Mouse (Mus musculus): ENCODE measurements around the gene Zmat5. TPM values are rescaled to one million over a fixed set of nuclear protein-coding genes. Genes with fewer than 3 reads are reported as not detected.

Zmat5 gene
- polyA plus RNA-seq (2014; fragmentation: Nextera tagmentation; extraction: Ambion mirVana) = 77.1 and 78.9 TPM in 2 replicates

GRCm38 (mm10) chr11:4704072-4704964 is at the start of gene Zmat5, which contains the start of gene Uqcr10:
Zmat5 (plus strand) TSS chr11:4704678.
Uqcr10 (minus strand) TSS chr11:4704342.
- peaks cover 9% of the 10 kb centered on the region for H3K36me3 ChIP-seq (ENCODE audit: control insufficient read depth, insufficient read depth, low read length)
- no peaks in the 10 kb centered on the region for H3K27me3 ChIP-seq (ENCODE audit: control insufficient read depth, insufficient read depth, low read length)
- under 1% methylated on average over 47 of the region's 47 CpGs for WGBS
- H3K4me3 ChIP-seq (ENCODE audit: low read depth, low read length) = peak within 1 kb of the TSS; percentile 88
- no peaks in the 10 kb centered on the region for H3K4me1 ChIP-seq (ENCODE audit: control insufficient read depth, insufficient read depth, low read length)
- DNase-seq (ENCODE audit: low spot score) (peak; percentile 91), ATAC-seq (ENCODE audit: insufficient number of reproducible peaks, low FRiP score, low TSS enrichment, low read depth) (peak; percentile 88)
- no peak within 1 kb of the TSS for H3K27ac ChIP-seq (replicated peaks; ENCODE audit: low read depth, low read length)
- no peaks in the 10 kb centered on the region for H3K9me3 ChIP-seq (ENCODE audit: control insufficient read depth, low read length)
- peak within 1 kb of the TSS; percentile 80 for H3K4me2 ChIP-seq (ENCODE audit: low read depth, severe bottlenecking)
- H3K9ac ChIP-seq (ENCODE audit: low read length) = peak within 1 kb of the TSS; percentile 87

- ATAC-seq (ENCODE audit: insufficient number of reproducible peaks, low FRiP score, low TSS enrichment, low read depth) = no peak
- Histone ChIP-seq H3K4me2 (ENCODE audit: low read depth, severe bottlenecking) (no peak overlapping the region), H3K9ac (ENCODE audit: low read length) (no peak overlapping the region), H3K36me3 (ENCODE audit: control insufficient read depth, insufficient read depth, low read length) (peaks cover 3% of the 10 kb centered on the region; the same call in 1 of the 2 replicates), H3K27ac (replicated peaks; ENCODE audit: low read depth, low read length) (no peak overlapping the region), H3K4me3 (ENCODE audit: low read depth, low read length) (no peak overlapping the region), H3K4me1 (ENCODE audit: control insufficient read depth, insufficient read depth, low read length) (no peaks in the 10 kb centered on the region), H3K27me3 (ENCODE audit: control insufficient read depth, insufficient read depth, low read length) (no peaks in the 10 kb centered on the region), H3K9me3 (ENCODE audit: control insufficient read depth, low read length) (no peaks in the 10 kb centered on the region)
- 85% methylated on average over 1 of the region's 1 CpGs for WGBS
- no peak for DNase-seq (ENCODE audit: low spot score)
Measured at GRCm38 (mm10) chr11:4659818-4660217, 44.7 kb upstream of the Zmat5 start.

GRCm38 (mm10) chr11:4660309-4661025 is 44.0 kb upstream of the Zmat5 start:
- H3K9ac ChIP-seq (ENCODE audit: low read length) = no peak overlapping the region
- no peaks in the 10 kb centered on the region for H3K4me1 ChIP-seq (ENCODE audit: control insufficient read depth, insufficient read depth, low read length)
- no peak overlapping the region for H3K27ac ChIP-seq (replicated peaks; ENCODE audit: low read depth, low read length)
- H3K4me2 ChIP-seq (ENCODE audit: low read depth, severe bottlenecking) = no peak overlapping the region
- no peaks in the 10 kb centered on the region for H3K27me3 ChIP-seq (ENCODE audit: control insufficient read depth, insufficient read depth, low read length)
- no peak for DNase-seq (ENCODE audit: low spot score)
- no peak for ATAC-seq (ENCODE audit: insufficient number of reproducible peaks, low FRiP score, low TSS enrichment, low read depth)
- no peak overlapping the region for H3K4me3 ChIP-seq (ENCODE audit: low read depth, low read length)
- WGBS = 85% methylated on average over 7 of the region's 7 CpGs
- H3K9me3 ChIP-seq (ENCODE audit: control insufficient read depth, low read length) = no peaks in the 10 kb centered on the region
- H3K36me3 ChIP-seq (ENCODE audit: control insufficient read depth, insufficient read depth, low read length) = peaks cover 3% of the 10 kb centered on the region; the same call in 1 of the 2 replicates

- Histone ChIP-seq H3K36me3 (ENCODE audit: control insufficient read depth, insufficient read depth, low read length) (peaks cover 3% of the 10 kb centered on the region; the same call in 1 of the 2 replicates), H3K4me2 (ENCODE audit: low read depth, severe bottlenecking) (no peak overlapping the region), H3K27me3 (ENCODE audit: control insufficient read depth, insufficient read depth, low read length) (no peaks in the 10 kb centered on the region), H3K27ac (replicated peaks; ENCODE audit: low read depth, low read length) (no peak overlapping the region), H3K4me1 (ENCODE audit: control insufficient read depth, insufficient read depth, low read length) (no peaks in the 10 kb centered on the region), H3K4me3 (ENCODE audit: low read depth, low read length) (no peak overlapping the region), H3K9me3 (ENCODE audit: control insufficient read depth, low read length) (no peaks in the 10 kb centered on the region), H3K9ac (ENCODE audit: low read length) (no peak overlapping the region)
- no peak for DNase-seq (ENCODE audit: low spot score)
- 81% methylated on average over 4 of the region's 4 CpGs for WGBS
- ATAC-seq (ENCODE audit: insufficient number of reproducible peaks, low FRiP score, low TSS enrichment, low read depth) = no peak
Measured at GRCm38 (mm10) chr11:4661324-4661723, 43.2 kb upstream of the Zmat5 start.

GRCm38 (mm10) chr11:4661871-4662495 is 42.5 kb upstream of the Zmat5 start:
- Histone ChIP-seq H3K9me3 (ENCODE audit: control insufficient read depth, low read length) (no peaks in the 10 kb centered on the region), H3K4me3 (ENCODE audit: low read depth, low read length) (no peak overlapping the region), H3K27me3 (ENCODE audit: control insufficient read depth, insufficient read depth, low read length) (no peaks in the 10 kb centered on the region), H3K4me2 (ENCODE audit: low read depth, severe bottlenecking) (no peak overlapping the region), H3K4me1 (ENCODE audit: control insufficient read depth, insufficient read depth, low read length) (no peaks in the 10 kb centered on the region), H3K36me3 (ENCODE audit: control insufficient read depth, insufficient read depth, low read length) (peaks cover 3% of the 10 kb centered on the region; the same call in 1 of the 2 replicates), H3K27ac (replicated peaks; ENCODE audit: low read depth, low read length) (no peak overlapping the region), H3K9ac (ENCODE audit: low read length) (no peak overlapping the region)
- ATAC-seq (ENCODE audit: insufficient number of reproducible peaks, low FRiP score, low TSS enrichment, low read depth) = no peak
- 84% methylated on average over 10 of the region's 10 CpGs for WGBS
- DNase-seq (ENCODE audit: low spot score) = no peak

GRCm38 (mm10) chr11:4662496-4662878 is 42.0 kb upstream of the Zmat5 start:
- Histone ChIP-seq H3K4me1 (ENCODE audit: control insufficient read depth, insufficient read depth, low read length) (no peaks in the 10 kb centered on the region), H3K4me3 (ENCODE audit: low read depth, low read length) (no peak overlapping the region), H3K4me2 (ENCODE audit: low read depth, severe bottlenecking) (no peak overlapping the region), H3K27ac (replicated peaks; ENCODE audit: low read depth, low read length) (no peak overlapping the region), H3K36me3 (ENCODE audit: control insufficient read depth, insufficient read depth, low read length) (peaks cover 3% of the 10 kb centered on the region; the same call in 1 of the 2 replicates), H3K9ac (ENCODE audit: low read length) (no peak overlapping the region), H3K27me3 (ENCODE audit: control insufficient read depth, insufficient read depth, low read length) (no peaks in the 10 kb centered on the region), H3K9me3 (ENCODE audit: control insufficient read depth, low read length) (no peaks in the 10 kb centered on the region)
- 90% methylated on average over 11 of the region's 11 CpGs for WGBS
- ATAC-seq (ENCODE audit: insufficient number of reproducible peaks, low FRiP score, low TSS enrichment, low read depth) = no peak
- no peak for DNase-seq (ENCODE audit: low spot score)

GRCm38 (mm10) chr11:4671736-4672135 is 32.7 kb upstream of the Zmat5 start:
- H3K36me3 ChIP-seq (ENCODE audit: control insufficient read depth, insufficient read depth, low read length) = peaks cover 12% of the 10 kb centered on the region; the same call in 1 of the 2 replicates
- ATAC-seq (ENCODE audit: insufficient number of reproducible peaks, low FRiP score, low TSS enrichment, low read depth) = no peak
- no peak for DNase-seq (ENCODE audit: low spot score)
- no peaks in the 10 kb centered on the region for H3K27me3 ChIP-seq (ENCODE audit: control insufficient read depth, insufficient read depth, low read length)
- no peak overlapping the region for H3K27ac ChIP-seq (replicated peaks; ENCODE audit: low read depth, low read length)
- H3K9ac ChIP-seq (ENCODE audit: low read length) = no peak overlapping the region
- 87% methylated on average over 4 of the region's 4 CpGs for WGBS
- no peak overlapping the region for H3K4me2 ChIP-seq (ENCODE audit: low read depth, severe bottlenecking)
- no peak overlapping the region for H3K4me3 ChIP-seq (ENCODE audit: low read depth, low read length)
- no peaks in the 10 kb centered on the region for H3K9me3 ChIP-seq (ENCODE audit: control insufficient read depth, low read length)
- no peaks in the 10 kb centered on the region for H3K4me1 ChIP-seq (ENCODE audit: control insufficient read depth, insufficient read depth, low read length)

GRCm38 (mm10) chr11:4674593-4674992 is 29.9 kb upstream of the Zmat5 start:
- ATAC-seq (ENCODE audit: insufficient number of reproducible peaks, low FRiP score, low TSS enrichment, low read depth) = no peak
- H3K4me3 ChIP-seq (ENCODE audit: low read depth, low read length) = no peak overlapping the region
- H3K4me2 ChIP-seq (ENCODE audit: low read depth, severe bottlenecking) = no peak overlapping the region
- H3K4me1 ChIP-seq (ENCODE audit: control insufficient read depth, insufficient read depth, low read length) = no peaks in the 10 kb centered on the region
- no peaks in the 10 kb centered on the region for H3K9me3 ChIP-seq (ENCODE audit: control insufficient read depth, low read length)
- 94% methylated on average over 1 of the region's 1 CpGs for WGBS
- no peak overlapping the region for H3K27ac ChIP-seq (replicated peaks; ENCODE audit: low read depth, low read length)
- no peak for DNase-seq (ENCODE audit: low spot score)
- H3K27me3 ChIP-seq (ENCODE audit: control insufficient read depth, insufficient read depth, low read length) = no peaks in the 10 kb centered on the region
- H3K9ac ChIP-seq (ENCODE audit: low read length) = no peak overlapping the region
- peaks cover 12% of the 10 kb centered on the region; the same call in 1 of the 2 replicates for H3K36me3 ChIP-seq (ENCODE audit: control insufficient read depth, insufficient read depth, low read length)
